Mouse (Mus musculus): Measurements from ENCODE around the gene Tstd1. TPM values are rescaled to one million over a fixed set of nuclear protein-coding genes. Genes with fewer than 3 reads are reported as not detected.
A peak's percentile ranks its signal among the peaks of the same experiment; 100 is the strongest.

Gene Tstd1
- polyA plus RNA-seq, 1 experiment from 2014 or later = 4.3 TPM

- no peaks in the 10 kb centered on the region for H3K9me3 ChIP-seq (ENCODE audit: control insufficient read depth, low read length)
- under 1% methylated on average over 36 of the region's 36 CpGs for WGBS
- ATAC-seq (ENCODE audit: low FRiP score) = peak; percentile 96
- no peaks in the 10 kb centered on the region for H3K36me3 ChIP-seq (ENCODE audit: control insufficient read depth, insufficient read depth, low read length)
- peak within 1 kb of the TSS; percentile 47 for H3K4me2 ChIP-seq (replicated peaks; ENCODE audit: low read depth, low read length)
- H3K9ac ChIP-seq (ENCODE audit: low read depth, low read length) = peak within 1 kb of the TSS; percentile 99
- DNase-seq (ENCODE audit: low spot score) = peak; percentile 95
- peak within 1 kb of the TSS; percentile 99 for H3K4me3 ChIP-seq (ENCODE audit: low read depth, low read length)
- H3K4me1 ChIP-seq (replicated peaks; ENCODE audit: control insufficient read depth, insufficient read depth, low read length) = no peaks in the 10 kb centered on the region
- H3K27me3 ChIP-seq (ENCODE audit: control insufficient read depth, insufficient read depth, low read length) = no peaks in the 10 kb centered on the region; the same call in 1 of the 2 replicates
- peak within 1 kb of the TSS; percentile 86 for H3K27ac ChIP-seq (ENCODE audit: low read depth, low read length)
These were observed 7.7 kb upstream of the Tstd1 start, which contains the start of gene Usf1 for GRCm38 (mm10) chr1:171410947-171411484. Gene Usf1 (plus strand): TSS chr1:171411313.

- peak; percentile 88 for ATAC-seq (ENCODE audit: low FRiP score)
These were observed 7.2 kb upstream of the Tstd1 start for GRCm38 (mm10) chr1:171411492-171411941.

GRCm38 (mm10) chr1:171412001-171412441 is 6.7 kb upstream of the Tstd1 start:
- Histone ChIP-seq H3K4me3 (ENCODE audit: low read depth, low read length) (peak overlapping the region; percentile 99), H3K4me1 (replicated peaks; ENCODE audit: control insufficient read depth, insufficient read depth, low read length) (no peaks in the 10 kb centered on the region), H3K9ac (ENCODE audit: low read depth, low read length) (peak overlapping the region; percentile 99), H3K27me3 (ENCODE audit: control insufficient read depth, insufficient read depth, low read length) (no peaks in the 10 kb centered on the region; the same call in 1 of the 2 replicates), H3K36me3 (ENCODE audit: control insufficient read depth, insufficient read depth, low read length) (no peaks in the 10 kb centered on the region), H3K4me2 (replicated peaks; ENCODE audit: low read depth, low read length) (peak overlapping the region; percentile 47), H3K9me3 (ENCODE audit: control insufficient read depth, low read length) (no peaks in the 10 kb centered on the region), H3K27ac (ENCODE audit: low read depth, low read length) (peak overlapping the region; percentile 86)
- ATAC-seq (ENCODE audit: low FRiP score) (peak; percentile 61), DNase-seq (ENCODE audit: low spot score) (peak; percentile 70)
- WGBS = 2% methylated on average over 20 of the region's 20 CpGs

More at GRCm38 (mm10) chr1:171411492-171411941, 7.2 kb upstream of the Tstd1 start:
- H3K27ac ChIP-seq (ENCODE audit: low read depth, low read length) = peak overlapping the region; percentile 86
- WGBS = under 1% methylated on average over 35 of the region's 39 CpGs
- no peaks in the 10 kb centered on the region; the same call in 1 of the 2 replicates for H3K27me3 ChIP-seq (ENCODE audit: control insufficient read depth, insufficient read depth, low read length)
- H3K9me3 ChIP-seq (ENCODE audit: control insufficient read depth, low read length) = no peaks in the 10 kb centered on the region
- H3K36me3 ChIP-seq (ENCODE audit: control insufficient read depth, insufficient read depth, low read length) = no peaks in the 10 kb centered on the region
- H3K4me3 ChIP-seq (ENCODE audit: low read depth, low read length) = peak overlapping the region; percentile 99
- DNase-seq (ENCODE audit: low spot score) = no peak
- H3K9ac ChIP-seq (ENCODE audit: low read depth, low read length) = peak overlapping the region; percentile 99
- peak overlapping the region; percentile 47 for H3K4me2 ChIP-seq (replicated peaks; ENCODE audit: low read depth, low read length)
- H3K4me1 ChIP-seq (replicated peaks; ENCODE audit: control insufficient read depth, insufficient read depth, low read length) = no peaks in the 10 kb centered on the region

GRCm38 (mm10) chr1:171412446-171412845 is 6.2 kb upstream of the Tstd1 start:
- ATAC-seq (ENCODE audit: low FRiP score) = peak; percentile 13; the same call in 1 of the 2 replicates
- H3K27me3 ChIP-seq (ENCODE audit: control insufficient read depth, insufficient read depth, low read length) = no peaks in the 10 kb centered on the region; the same call in 1 of the 2 replicates
- peak overlapping the region; percentile 99 for H3K4me3 ChIP-seq (ENCODE audit: low read depth, low read length)
- H3K9me3 ChIP-seq (ENCODE audit: control insufficient read depth, low read length) = no peaks in the 10 kb centered on the region
- H3K36me3 ChIP-seq (ENCODE audit: control insufficient read depth, insufficient read depth, low read length) = no peaks in the 10 kb centered on the region
- peak overlapping the region; percentile 86; the same call in 1 of the 2 replicates for H3K27ac ChIP-seq (ENCODE audit: low read depth, low read length)
- H3K4me2 ChIP-seq (replicated peaks; ENCODE audit: low read depth, low read length) = peak overlapping the region; percentile 47
- H3K4me1 ChIP-seq (replicated peaks; ENCODE audit: control insufficient read depth, insufficient read depth, low read length) = no peaks in the 10 kb centered on the region
- peak; percentile 47 for DNase-seq (ENCODE audit: low spot score)
- peak overlapping the region; percentile 99 for H3K9ac ChIP-seq (ENCODE audit: low read depth, low read length)
- WGBS = 45% methylated on average over 3 of the region's 3 CpGs

GRCm38 (mm10) chr1:171413608-171414007 is 5.1 kb upstream of the Tstd1 start:
- ATAC-seq (ENCODE audit: low FRiP score) (no peak), DNase-seq (ENCODE audit: low spot score) (no peak)
- Histone ChIP-seq H3K9ac (ENCODE audit: low read depth, low read length) (no peak overlapping the region), H3K27ac (ENCODE audit: low read depth, low read length) (no peak overlapping the region), H3K4me1 (replicated peaks; ENCODE audit: control insufficient read depth, insufficient read depth, low read length) (no peaks in the 10 kb centered on the region), H3K9me3 (ENCODE audit: control insufficient read depth, low read length) (no peaks in the 10 kb centered on the region), H3K4me3 (ENCODE audit: low read depth, low read length) (no peak overlapping the region), H3K36me3 (ENCODE audit: control insufficient read depth, insufficient read depth, low read length) (peaks cover 7% of the 10 kb centered on the region; the same call in 1 of the 2 replicates), H3K4me2 (replicated peaks; ENCODE audit: low read depth, low read length) (no peak overlapping the region), H3K27me3 (ENCODE audit: control insufficient read depth, insufficient read depth, low read length) (no peaks in the 10 kb centered on the region; the same call in 1 of the 2 replicates)
- WGBS = 75% methylated on average over 8 of the region's 8 CpGs

GRCm38 (mm10) chr1:171419291-171419882 is 715 bp downstream of the Tstd1 start:
- Histone ChIP-seq H3K4me3 (ENCODE audit: low read depth, low read length) (no peak overlapping the region), H3K36me3 (ENCODE audit: control insufficient read depth, insufficient read depth, low read length) (peaks cover 7% of the 10 kb centered on the region; the same call in 1 of the 2 replicates), H3K9me3 (ENCODE audit: control insufficient read depth, low read length) (no peaks in the 10 kb centered on the region), H3K4me2 (replicated peaks; ENCODE audit: low read depth, low read length) (no peak overlapping the region), H3K9ac (ENCODE audit: low read depth, low read length) (no peak overlapping the region), H3K27ac (ENCODE audit: low read depth, low read length) (no peak overlapping the region), H3K4me1 (replicated peaks; ENCODE audit: control insufficient read depth, insufficient read depth, low read length) (no peaks in the 10 kb centered on the region), H3K27me3 (ENCODE audit: control insufficient read depth, insufficient read depth, low read length) (no peaks in the 10 kb centered on the region)
- WGBS = 61% methylated on average over 12 of the region's 12 CpGs
- ATAC-seq (ENCODE audit: low FRiP score) (peak; percentile 23; the same call in 1 of the 2 replicates), DNase-seq (ENCODE audit: low spot score) (no peak)

- no peak overlapping the region for H3K4me3 ChIP-seq (ENCODE audit: low read depth, low read length)
- peaks cover 7% of the 10 kb centered on the region; the same call in 1 of the 2 replicates for H3K36me3 ChIP-seq (ENCODE audit: control insufficient read depth, insufficient read depth, low read length)
- H3K4me2 ChIP-seq (replicated peaks; ENCODE audit: low read depth, low read length) = no peak overlapping the region
- H3K9ac ChIP-seq (ENCODE audit: low read depth, low read length) = no peak overlapping the region
- no peaks in the 10 kb centered on the region for H3K4me1 ChIP-seq (replicated peaks; ENCODE audit: control insufficient read depth, insufficient read depth, low read length)
- no peak for DNase-seq (ENCODE audit: low spot score)
- no peak overlapping the region for H3K27ac ChIP-seq (ENCODE audit: low read depth, low read length)
- peak; percentile 34; the same call in 1 of the 2 replicates for ATAC-seq (ENCODE audit: low FRiP score)
- H3K9me3 ChIP-seq (ENCODE audit: control insufficient read depth, low read length) = no peaks in the 10 kb centered on the region
- 84% methylated on average over 5 of the region's 5 CpGs for WGBS
- no peaks in the 10 kb centered on the region for H3K27me3 ChIP-seq (ENCODE audit: control insufficient read depth, insufficient read depth, low read length)
These were observed 1.2 kb downstream of the Tstd1 start for GRCm38 (mm10) chr1:171419905-171420304.

GRCm38 (mm10) chr1:171422504-171423095 is 3.9 kb downstream of the Tstd1 start:
- H3K4me2 ChIP-seq (replicated peaks; ENCODE audit: low read depth, low read length) = no peak overlapping the region
- H3K9ac ChIP-seq (ENCODE audit: low read depth, low read length) = no peak overlapping the region
- 87% methylated on average over 8 of the region's 8 CpGs for WGBS
- no peaks in the 10 kb centered on the region for H3K27me3 ChIP-seq (ENCODE audit: control insufficient read depth, insufficient read depth, low read length)
- no peaks in the 10 kb centered on the region for H3K4me1 ChIP-seq (replicated peaks; ENCODE audit: control insufficient read depth, insufficient read depth, low read length)
- no peak overlapping the region for H3K4me3 ChIP-seq (ENCODE audit: low read depth, low read length)
- no peak overlapping the region for H3K27ac ChIP-seq (ENCODE audit: low read depth, low read length)
- no peaks in the 10 kb centered on the region for H3K9me3 ChIP-seq (ENCODE audit: control insufficient read depth, low read length)
- ATAC-seq (ENCODE audit: low FRiP score) (no peak), DNase-seq (ENCODE audit: low spot score) (no peak)
- H3K36me3 ChIP-seq (ENCODE audit: control insufficient read depth, insufficient read depth, low read length) = peaks cover 7% of the 10 kb centered on the region; the same call in 1 of the 2 replicates

Data from hindbrain, embryonic 11.5 days (tissue).